Mouse (Mus musculus): ENCODE data around the gene Rab6a.
"Not testable (repeated sequence)": the region's sequence is repeated elsewhere in the genome, so short reads cannot be mapped to it uniquely, and the experiment has no call there.

The Rab6a gene

GRCm38 (mm10) chr7:100607214-100608129, at the start of gene Rab6a:
Gene Rab6a, plus strand, starts transcription at chr7:100607410.
- DNase-seq (ENCODE audit: low spot score in 2 of 2): peak; percentile 97 to 98

- no peak for DNase-seq (ENCODE audit: low spot score in 2 of 2)
Observed at GRCm38 (mm10) chr7:100559331-100559730, 47.9 kb upstream of the Rab6a start.

- DNase-seq (ENCODE audit: low spot score in 2 of 2): no peak
Observed at GRCm38 (mm10) chr7:100561861-100562587, 45.2 kb upstream of the Rab6a start.

- DNase-seq (ENCODE audit: low spot score in 2 of 2): not testable (repeated sequence)
Observed at GRCm38 (mm10) chr7:100567238-100567637, 40.0 kb upstream of the Rab6a start.

GRCm38 (mm10) chr7:100569907-100570306, 37.3 kb upstream of the Rab6a start:
- no peak for DNase-seq (ENCODE audit: low spot score in 2 of 2)

- DNase-seq (ENCODE audit: low spot score in 2 of 2): no peak
Observed at GRCm38 (mm10) chr7:100570930-100571715, 36.1 kb upstream of the Rab6a start.

- DNase-seq (ENCODE audit: low spot score in 2 of 2): no peak
Observed at GRCm38 (mm10) chr7:100572061-100572460, 35.1 kb upstream of the Rab6a start.

- no peak for DNase-seq (ENCODE audit: low spot score in 2 of 2)
Observed at GRCm38 (mm10) chr7:100572704-100573103, 34.5 kb upstream of the Rab6a start.

GRCm38 (mm10) chr7:100578794-100579193, 28.4 kb upstream of the Rab6a start:
- DNase-seq (ENCODE audit: low spot score in 2 of 2): no peak

- DNase-seq (ENCODE audit: low spot score in 2 of 2): no peak
Observed at GRCm38 (mm10) chr7:100582235-100582634, 25.0 kb upstream of the Rab6a start.

GRCm38 (mm10) chr7:100582727-100583236, 24.4 kb upstream of the Rab6a start:
- peak; percentile 75 to 84 for DNase-seq (ENCODE audit: low spot score in 2 of 2)

- no peak for DNase-seq (ENCODE audit: low spot score in 2 of 2)
Observed at GRCm38 (mm10) chr7:100589816-100590215, 17.4 kb upstream of the Rab6a start.

- DNase-seq (ENCODE audit: low spot score in 2 of 2): no peak
Observed at GRCm38 (mm10) chr7:100590504-100590844, 16.7 kb upstream of the Rab6a start.

GRCm38 (mm10) chr7:100590845-100591521, 16.2 kb upstream of the Rab6a start:
- DNase-seq (ENCODE audit: low spot score in 2 of 2): peak; percentile 69 to 73

GRCm38 (mm10) chr7:100591522-100591852, 15.7 kb upstream of the Rab6a start:
- no peak for DNase-seq (ENCODE audit: low spot score in 2 of 2)

- DNase-seq (ENCODE audit: low spot score in 2 of 2): no peak
Observed at GRCm38 (mm10) chr7:100593349-100593748, 13.9 kb upstream of the Rab6a start.

GRCm38 (mm10) chr7:100600211-100600610, 7.0 kb upstream of the Rab6a start:
- DNase-seq (ENCODE audit: low spot score in 2 of 2): no peak

- peak; percentile 53 to 64 for DNase-seq (ENCODE audit: low spot score in 2 of 2)
Observed at GRCm38 (mm10) chr7:100608130-100608741, 1.0 kb downstream of the Rab6a start, which contains the start of gene Mrpl48. Gene Mrpl48, minus strand, starts transcription at chr7:100608301.

- no peak for DNase-seq (ENCODE audit: low spot score in 2 of 2)
Observed at GRCm38 (mm10) chr7:100608910-100609309, 1.7 kb downstream of the Rab6a start.

- DNase-seq (ENCODE audit: low spot score in 2 of 2): no peak
Observed at GRCm38 (mm10) chr7:100616121-100616857, 9.1 kb downstream of the Rab6a start.
